Mouse (Mus musculus): Measurements from ENCODE around the gene Agr3. TPM values are rescaled to one million over a fixed set of nuclear protein-coding genes. Genes with fewer than 3 reads are reported as not detected.

The Agr3 gene
- polyA plus RNA-seq, 1 experiment: 0.18 TPM

DNA sequence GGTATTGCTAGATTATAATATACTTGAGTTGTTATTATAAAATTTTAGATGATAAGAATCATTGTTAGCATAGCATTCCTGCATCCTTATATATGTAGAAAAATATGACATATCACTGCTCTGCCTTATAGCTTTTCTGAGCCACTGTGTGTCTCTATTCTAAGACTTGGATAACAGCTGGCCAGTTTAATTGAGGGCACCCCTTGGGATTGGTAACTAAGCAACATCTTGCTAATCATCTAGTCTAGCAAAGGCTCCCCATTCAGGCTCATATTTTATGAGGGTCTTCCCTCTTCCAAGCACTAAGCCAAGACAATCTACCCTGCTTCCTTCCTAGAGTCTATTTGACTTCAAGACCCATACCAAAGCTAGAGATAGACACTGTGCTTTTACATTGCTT is 68.7 kb downstream of the Agr3 start:
- no peaks in the 10 kb centered on the region for H3K27me3 ChIP-seq (ENCODE audit: control insufficient read depth, insufficient read depth, low read length)
- H3K4me1 ChIP-seq (replicated peaks; ENCODE audit: control insufficient read depth, insufficient read depth, low read length): no peaks in the 10 kb centered on the region
- no peak overlapping the region for H3K4me3 ChIP-seq (ENCODE audit: control insufficient read depth, insufficient read depth, low read length)
- H3K36me3 ChIP-seq (ENCODE audit: control insufficient read depth, insufficient read depth, low read length): no peaks in the 10 kb centered on the region
- TF ChIP-seq POLR2A (IDR thresholded peaks at IDR 0.05; ENCODE audit: control insufficient read depth, extremely low read depth, insufficient read depth, low read length, poor library complexity) (no peak), CTCF (IDR thresholded peaks at IDR 0.05; ENCODE audit: borderline replicate concordance, control insufficient read depth, extremely low read depth, insufficient read depth, low read length, poor library complexity) (no peak)
- DNase-seq: no peak
- no peak overlapping the region for H3K27ac ChIP-seq (ENCODE audit: control insufficient read depth, insufficient read depth, low read length)

DNA sequence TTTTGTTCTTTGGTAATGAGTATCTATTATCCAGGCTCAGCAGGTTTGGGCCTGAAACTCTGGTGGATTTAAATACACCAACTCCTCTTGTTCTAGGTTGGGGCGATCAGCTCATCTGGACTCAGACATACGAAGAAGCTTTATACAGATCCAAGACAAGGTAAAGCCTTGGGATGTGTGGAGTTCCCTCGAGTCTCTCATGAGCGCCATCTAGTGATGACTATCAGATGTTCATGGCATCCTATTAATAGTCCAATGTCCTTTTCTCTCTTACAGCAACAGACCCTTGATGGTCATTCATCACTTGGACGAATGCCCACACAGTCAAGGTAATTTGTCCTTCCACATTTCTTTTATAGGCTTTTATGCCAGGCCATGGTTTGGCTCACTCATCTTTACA is 70.4 kb downstream of the Agr3 start:
- Histone ChIP-seq H3K27me3 (ENCODE audit: control insufficient read depth, insufficient read depth, low read length) (no peaks in the 10 kb centered on the region), H3K4me3 (ENCODE audit: control insufficient read depth, insufficient read depth, low read length) (no peak overlapping the region), H3K27ac (ENCODE audit: control insufficient read depth, insufficient read depth, low read length) (no peak overlapping the region), H3K36me3 (ENCODE audit: control insufficient read depth, insufficient read depth, low read length) (no peaks in the 10 kb centered on the region), H3K4me1 (replicated peaks; ENCODE audit: control insufficient read depth, insufficient read depth, low read length) (no peaks in the 10 kb centered on the region)
- WGBS: 31% methylated on average over 5 of the region's 5 CpGs
- no peak for TF ChIP-seq POLR2A (IDR thresholded peaks at IDR 0.05; ENCODE audit: control insufficient read depth, extremely low read depth, insufficient read depth, low read length, poor library complexity)
- no peak for TF ChIP-seq CTCF (IDR thresholded peaks at IDR 0.05; ENCODE audit: borderline replicate concordance, control insufficient read depth, extremely low read depth, insufficient read depth, low read length, poor library complexity)
- DNase-seq: peak; percentile 20

Other genes starting within 250 kb of the Agr3 start
- gene Agr2, start 67.3 kb downstream of the Agr3 start, polyA plus RNA-seq (2012; rRNA removed): 0.29 and 0.69 TPM in 2 replicates
- 294 and 360 TPM in 2 replicates for gene Tspan13, start 116.9 kb downstream of the Agr3 start, polyA plus RNA-seq (2012; rRNA removed)
- gene Ankmy2, start 231.5 kb downstream of the Agr3 start, polyA plus RNA-seq (2012; rRNA removed): 7.4 and 7.6 TPM in 2 replicates
- gene Bzw2, start 232.5 kb downstream of the Agr3 start, polyA plus RNA-seq (2012; rRNA removed): 34.0 and 36.7 TPM in 2 replicates